Mouse (Mus musculus): ENCODE measurements around the gene Stk36.

Gene Stk36

DNA sequence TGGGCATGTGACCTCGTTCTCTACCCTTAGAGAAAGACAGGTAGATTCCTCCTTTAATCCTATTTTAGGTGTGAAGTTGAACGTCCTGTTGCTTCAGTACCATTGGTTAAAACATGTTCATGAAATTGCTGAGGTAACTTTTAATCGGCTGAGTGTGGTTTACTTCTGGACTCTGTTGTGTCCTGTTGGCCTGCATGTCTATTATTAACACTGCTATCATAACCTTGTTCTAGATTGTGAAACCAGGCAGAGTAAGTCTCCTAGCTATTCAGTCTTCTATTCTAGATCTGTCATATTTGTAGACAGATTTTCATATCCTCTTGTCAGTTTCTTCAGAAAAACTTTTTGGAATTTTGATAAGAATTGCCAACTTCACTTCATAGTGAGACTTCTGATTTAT, 67.1 kb downstream of the Stk36 start:
- no peak for DNase-seq (ENCODE audit: low spot score in 2 of 2)

DNA sequence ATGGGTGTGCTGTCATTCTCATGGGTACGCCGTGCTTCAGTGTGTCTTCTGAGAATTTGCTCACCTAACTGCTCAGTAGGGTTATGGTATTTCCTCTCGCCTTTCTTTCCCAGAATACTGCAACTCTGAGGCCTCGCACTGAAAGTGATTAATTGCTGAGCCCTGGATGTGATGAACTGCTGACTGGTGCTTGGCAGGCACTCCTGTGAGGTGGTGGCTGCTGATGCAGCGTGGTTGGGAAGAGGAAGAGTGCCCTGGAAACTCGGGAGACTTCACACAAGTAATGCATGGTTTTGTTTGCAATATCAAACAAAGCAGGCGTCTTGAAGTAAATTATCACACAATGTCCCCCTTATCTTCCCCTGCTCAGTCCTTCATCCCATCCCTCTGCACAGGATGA, 71.5 kb downstream of the Stk36 start:
- no peak for DNase-seq (ENCODE audit: low spot score in 2 of 2)

DNA sequence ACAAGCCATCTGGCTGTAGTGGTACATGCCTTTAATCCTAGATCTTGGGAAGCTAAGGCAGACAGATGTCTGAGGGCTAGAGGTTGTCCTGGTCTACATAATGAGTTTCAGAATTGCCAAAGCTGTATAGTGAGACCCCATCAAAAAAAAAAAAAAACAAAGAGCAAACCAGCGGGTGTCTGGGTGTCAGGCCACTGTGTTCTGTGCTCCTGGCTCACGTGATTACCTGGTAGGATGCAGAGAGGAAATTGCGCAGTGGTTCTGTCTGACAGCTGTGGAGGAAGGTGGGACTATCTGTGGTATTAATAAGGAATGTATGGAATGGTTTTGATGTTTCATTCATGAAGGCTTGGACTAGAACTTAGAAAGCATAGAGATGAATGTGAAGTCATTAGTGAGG, 75.6 kb downstream of the Stk36 start:
- DNase-seq (ENCODE audit: low spot score in 2 of 2), result no peak

DNA sequence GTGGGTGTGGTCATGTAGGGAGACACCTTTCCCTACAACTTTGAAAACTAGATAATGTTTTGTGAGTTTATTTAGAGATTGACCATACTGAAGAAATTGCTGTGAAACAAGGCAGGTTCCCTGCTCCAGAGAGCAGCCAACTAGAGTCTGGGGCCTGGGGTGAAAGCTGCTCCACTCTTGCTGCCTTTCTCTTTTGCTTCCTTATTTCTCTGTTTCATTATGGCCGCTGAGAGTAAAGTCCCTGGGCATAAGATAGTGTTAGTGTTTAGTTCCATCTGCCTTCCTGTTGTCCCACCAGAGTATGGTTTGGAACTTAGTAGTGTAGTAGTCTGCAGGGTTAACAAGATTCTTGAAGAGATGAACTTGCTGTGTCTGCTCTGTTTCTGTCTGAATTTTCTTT, 76.6 kb downstream of the Stk36 start:
- DNase-seq (ENCODE audit: low spot score in 2 of 2), result no peak
